Mouse (Mus musculus): Measurements from ENCODE around the gene Ttc41. TPM values are rescaled to one million over a fixed set of nuclear protein-coding genes. Genes with fewer than 3 reads are reported as not detected.
A peak's percentile ranks its signal among the peaks of the same experiment; 100 is the strongest.

Ttc41 gene
- polyA plus RNA-seq, 1 experiment from 2014 or later, result 2.4 TPM

DNA sequence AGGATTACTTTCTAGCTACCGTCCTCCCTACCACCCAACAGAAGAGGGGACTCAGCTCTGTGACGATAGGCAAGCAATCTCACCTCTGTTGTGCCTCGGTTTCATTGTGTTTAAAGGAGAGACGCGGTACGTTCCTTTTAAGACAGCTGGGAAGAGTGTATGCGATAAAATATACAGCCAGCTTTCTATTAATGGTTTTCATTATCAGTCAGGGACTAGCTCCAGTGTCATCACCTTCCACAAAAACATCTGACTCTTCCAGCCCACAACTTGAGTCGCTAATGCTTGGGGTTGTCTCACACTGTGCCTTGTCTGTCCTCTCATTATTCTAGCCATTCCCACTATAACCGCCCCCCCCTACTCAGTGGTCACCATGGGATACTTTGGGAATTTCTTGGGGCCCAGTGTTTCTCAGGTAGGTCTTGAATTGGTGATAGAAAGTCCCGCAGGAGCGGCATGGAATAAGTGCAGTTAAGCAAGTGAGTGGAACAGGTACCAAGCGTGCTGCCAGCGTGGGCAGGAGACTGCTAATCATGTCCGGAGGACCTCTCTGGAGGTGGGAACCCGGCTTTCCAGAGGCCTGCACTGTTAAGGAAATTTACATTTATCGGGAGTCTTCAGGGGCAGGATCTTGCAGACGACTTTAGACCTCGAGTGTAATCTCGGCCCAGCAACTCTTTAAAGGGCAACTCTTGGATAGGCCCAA lies 72.2 kb downstream of the Ttc41 start:
- H3K4me2 ChIP-seq, result peak overlapping the region; percentile 96
- H3K4me1 ChIP-seq, result peaks cover 31% of the 10 kb centered on the region
- H3K9ac ChIP-seq, result peak overlapping the region; percentile 77
- no peaks in the 10 kb centered on the region for H3K27me3 ChIP-seq (replicated peaks)
- 44% methylated on average over 19 of the region's 19 CpGs for WGBS
- no peaks in the 10 kb centered on the region for H3K9me3 ChIP-seq
- peak overlapping the region; percentile 76; the same call in 1 of the 2 replicates for H3K27ac ChIP-seq
- H3K36me3 ChIP-seq (replicated peaks), result no peaks in the 10 kb centered on the region
- H3K4me3 ChIP-seq, result peak overlapping the region; percentile 86
- ATAC-seq (replicated peaks), result no peak

- Histone ChIP-seq H3K36me3 (replicated peaks) (no peaks in the 10 kb centered on the region), H3K4me2 (peak within 1 kb of the TSS; percentile 96), H3K9me3 (no peaks in the 10 kb centered on the region), H3K4me3 (peak within 1 kb of the TSS; percentile 86), H3K9ac (peak within 1 kb of the TSS; percentile 77), H3K27ac (peak within 1 kb of the TSS; percentile 76), H3K4me1 (peaks cover 38% of the 10 kb centered on the region), H3K27me3 (replicated peaks) (no peaks in the 10 kb centered on the region)
- WGBS, result 1% methylated on average over 44 of the region's 44 CpGs
- ATAC-seq (replicated peaks), result peak; percentile 97
Observed at GRCm38 (mm10) chr10:86778398-86779116, 72.9 kb downstream of the Ttc41 start, which contains the start of gene Nt5dc3. Gene Nt5dc3, plus strand, starts transcription at chr10:86779005.

GRCm38 (mm10) chr10:86779117-86779755 lies 73.6 kb downstream of the Ttc41 start:
- H3K36me3 ChIP-seq (replicated peaks), result no peaks in the 10 kb centered on the region
- under 1% methylated on average over 58 of the region's 58 CpGs for WGBS
- peak; percentile 74 for ATAC-seq (replicated peaks)
- H3K9me3 ChIP-seq, result no peaks in the 10 kb centered on the region
- H3K4me2 ChIP-seq, result peak overlapping the region; percentile 96
- H3K27me3 ChIP-seq (replicated peaks), result no peaks in the 10 kb centered on the region
- peak overlapping the region; percentile 77 for H3K9ac ChIP-seq
- H3K4me3 ChIP-seq, result peak overlapping the region; percentile 86
- peaks cover 39% of the 10 kb centered on the region for H3K4me1 ChIP-seq
- H3K27ac ChIP-seq, result peak overlapping the region; percentile 76

DNA sequence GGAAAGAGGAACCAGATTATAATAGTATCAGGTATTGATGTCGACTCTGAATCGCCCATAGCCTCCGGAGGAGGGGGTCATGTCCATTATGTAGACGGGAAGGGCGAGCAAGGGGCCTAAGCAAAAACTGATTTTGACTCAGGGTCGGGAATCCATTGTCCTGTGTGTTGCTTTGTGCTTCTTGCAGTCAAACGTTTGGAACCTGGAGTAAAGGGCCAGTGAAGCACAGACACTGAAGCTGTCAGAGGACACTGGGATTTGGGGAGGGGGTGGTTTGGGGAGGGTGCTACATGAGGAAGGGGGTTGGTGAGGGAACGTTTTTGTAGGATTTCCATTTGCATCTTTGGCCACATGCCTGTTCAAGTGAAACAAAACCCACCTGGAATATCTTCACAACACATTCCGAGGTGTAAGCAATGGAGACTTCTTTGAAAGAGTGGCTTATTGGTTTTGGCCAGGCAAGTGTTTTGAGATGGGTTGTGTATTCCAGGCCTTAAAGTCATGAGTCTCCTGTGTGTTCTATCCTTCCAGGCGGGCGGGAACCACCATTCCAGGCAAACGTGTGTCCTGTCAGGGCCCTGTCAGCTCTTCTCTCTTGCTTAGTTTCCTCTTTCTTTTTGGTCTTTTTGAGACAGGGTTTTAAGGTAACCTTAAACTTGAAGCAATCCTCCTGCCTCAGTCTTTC lies 74.3 kb downstream of the Ttc41 start:
- Histone ChIP-seq H3K27ac (peak overlapping the region; percentile 76), H3K27me3 (replicated peaks) (no peaks in the 10 kb centered on the region)

GRCm38 (mm10) chr10:86781641-86782040 lies 76.0 kb downstream of the Ttc41 start:
- Histone ChIP-seq H3K9ac (no peak overlapping the region), H3K27ac (no peak overlapping the region), H3K4me3 (peak overlapping the region; percentile 9; the same call in 1 of the 2 replicates), H3K4me1 (peaks cover 39% of the 10 kb centered on the region), H3K9me3 (no peaks in the 10 kb centered on the region), H3K36me3 (replicated peaks) (no peaks in the 10 kb centered on the region), H3K4me2 (peak overlapping the region; percentile 96), H3K27me3 (replicated peaks) (no peaks in the 10 kb centered on the region)
- no peak for ATAC-seq (replicated peaks)
- 24% methylated on average over 5 of the region's 5 CpGs for WGBS

More for the DNA sequence above, 74.3 kb downstream of the Ttc41 start:
- Histone ChIP-seq H3K4me2 (peak overlapping the region; percentile 96), H3K4me1 (peaks cover 39% of the 10 kb centered on the region), H3K36me3 (replicated peaks) (no peaks in the 10 kb centered on the region), H3K4me3 (peak overlapping the region; percentile 86), H3K9me3 (no peaks in the 10 kb centered on the region), H3K9ac (peak overlapping the region; percentile 77)
- WGBS, result 18% methylated on average over 12 of the region's 12 CpGs
- ATAC-seq (replicated peaks), result no peak

GRCm38 (mm10) chr10:86782656-86783055 lies 77.0 kb downstream of the Ttc41 start:
- H3K4me1 ChIP-seq, result peaks cover 39% of the 10 kb centered on the region
- H3K4me3 ChIP-seq, result no peak overlapping the region
- H3K9me3 ChIP-seq, result no peaks in the 10 kb centered on the region
- H3K27ac ChIP-seq, result peak overlapping the region; percentile 25
- no peak for ATAC-seq (replicated peaks)
- H3K9ac ChIP-seq, result no peak overlapping the region
- no peaks in the 10 kb centered on the region for H3K27me3 ChIP-seq (replicated peaks)
- no peaks in the 10 kb centered on the region for H3K36me3 ChIP-seq (replicated peaks)
- H3K4me2 ChIP-seq, result no peak overlapping the region
- 41% methylated on average over 5 of the region's 5 CpGs for WGBS

- 85% methylated on average over 5 of the region's 5 CpGs for WGBS
- Histone ChIP-seq H3K9me3 (no peaks in the 10 kb centered on the region), H3K27ac (peak overlapping the region; percentile 7; the same call in 1 of the 2 replicates), H3K4me3 (no peak overlapping the region), H3K27me3 (replicated peaks) (no peaks in the 10 kb centered on the region), H3K9ac (no peak overlapping the region), H3K4me1 (peaks cover 34% of the 10 kb centered on the region), H3K4me2 (no peak overlapping the region), H3K36me3 (replicated peaks) (no peaks in the 10 kb centered on the region)
- ATAC-seq (replicated peaks), result no peak
Observed at GRCm38 (mm10) chr10:86783561-86783960, 78.0 kb downstream of the Ttc41 start.

- no peak for ATAC-seq (replicated peaks)
- Histone ChIP-seq H3K36me3 (replicated peaks) (no peaks in the 10 kb centered on the region), H3K4me1 (peaks cover 33% of the 10 kb centered on the region), H3K27me3 (replicated peaks) (no peaks in the 10 kb centered on the region), H3K9me3 (no peaks in the 10 kb centered on the region), H3K9ac (no peak overlapping the region), H3K4me3 (no peak overlapping the region), H3K4me2 (no peak overlapping the region), H3K27ac (no peak overlapping the region)
- WGBS, result 85% methylated on average over 5 of the region's 5 CpGs
Observed at GRCm38 (mm10) chr10:86784126-86784675, 78.6 kb downstream of the Ttc41 start.

GRCm38 (mm10) chr10:86785396-86785795 lies 79.8 kb downstream of the Ttc41 start:
- Histone ChIP-seq H3K9ac (no peak overlapping the region), H3K4me3 (no peak overlapping the region), H3K4me1 (peaks cover 31% of the 10 kb centered on the region), H3K27me3 (replicated peaks) (no peaks in the 10 kb centered on the region), H3K9me3 (no peaks in the 10 kb centered on the region), H3K36me3 (replicated peaks) (no peaks in the 10 kb centered on the region), H3K4me2 (no peak overlapping the region), H3K27ac (no peak overlapping the region)
- WGBS, result 82% methylated on average over 2 of the region's 2 CpGs
- no peak for ATAC-seq (replicated peaks)

- Histone ChIP-seq H3K9ac (no peak overlapping the region), H3K27me3 (replicated peaks) (no peaks in the 10 kb centered on the region), H3K9me3 (no peaks in the 10 kb centered on the region), H3K36me3 (replicated peaks) (no peaks in the 10 kb centered on the region), H3K27ac (no peak overlapping the region), H3K4me1 (peaks cover 24% of the 10 kb centered on the region), H3K4me3 (no peak overlapping the region), H3K4me2 (no peak overlapping the region)
- WGBS, result 95% methylated on average over 5 of the region's 5 CpGs
- no peak for ATAC-seq (replicated peaks)
Observed at GRCm38 (mm10) chr10:86786083-86786482, 80.5 kb downstream of the Ttc41 start.

GRCm38 (mm10) chr10:86788193-86788592 lies 82.6 kb downstream of the Ttc41 start:
- no peak for ATAC-seq (replicated peaks)
- Histone ChIP-seq H3K36me3 (replicated peaks) (no peaks in the 10 kb centered on the region), H3K9me3 (no peaks in the 10 kb centered on the region), H3K4me2 (no peak overlapping the region), H3K27ac (no peak overlapping the region), H3K27me3 (replicated peaks) (no peaks in the 10 kb centered on the region), H3K4me1 (0 out of 2 replicates have a peak, but pooled peaks cover 8% of the 10 kb centered on the region), H3K9ac (no peak overlapping the region), H3K4me3 (no peak overlapping the region)
- WGBS, result 52% methylated on average over 5 of the region's 5 CpGs

All from midbrain, embryonic 15.5 days (tissue).